8 mouse cellular contexts compared by ENCODE assay signal in genomic region chrX:7610536-7611258, GRCm38 (mm10). TPM values are rescaled to one million over a fixed set of nuclear protein-coding genes. Genes with fewer than 3 reads are reported as not detected.
DNase-seq lines count a peak whose midpoint lies in the region; ATAC-seq and TF ChIP-seq lines count a peak whose summit lies in the region.

No protein-coding gene starts in this region.

- no peaks in the 10 kb centered on the region for H3K9me3 ChIP-seq in heart, embryonic 14.5 days (ENCODE audit: control insufficient read depth, low read length)
- H3K9me3 ChIP-seq in embryonic facial prominence, embryonic 15.5 days (replicated peaks): no peaks in the 10 kb centered on the region
- no peaks in the 10 kb centered on the region for H3K9me3 ChIP-seq in limb, embryonic 11.5 days (ENCODE audit: control insufficient read depth, low read length)

- 20% methylated on average over 26 of the region's 26 CpGs for WGBS in heart, embryonic 14.5 days
- WGBS in embryonic facial prominence, embryonic 15.5 days: 20% methylated on average over 26 of the region's 26 CpGs
- 22% methylated on average over 26 of the region's 26 CpGs for WGBS in limb, embryonic 11.5 days
- 23% methylated on average over 26 of the region's 26 CpGs for WGBS in olfactory bulb, adult 2 months

- no peaks in the 10 kb centered on the region for H3K4me1 ChIP-seq in heart, embryonic 14.5 days (ENCODE audit: control insufficient read depth in 2 of 2, insufficient read depth in 2 of 2, low read length in 2 of 2)
- no peaks in the 10 kb centered on the region for H3K4me1 ChIP-seq in embryonic facial prominence, embryonic 15.5 days
- no peaks in the 10 kb centered on the region for H3K4me1 ChIP-seq in limb, embryonic 11.5 days (ENCODE audit: control insufficient read depth, insufficient read depth, low read length)
- peaks cover 6% of the 10 kb centered on the region for H3K4me1 ChIP-seq in olfactory bulb, adult 2 months (ENCODE audit: control insufficient read depth, insufficient read depth, low read length)

- H3K27me3 ChIP-seq in heart, embryonic 14.5 days (ENCODE audit: control insufficient read depth, insufficient read depth, low read length): no peaks in the 10 kb centered on the region; the same call in 1 of the 2 replicates
- H3K27me3 ChIP-seq in embryonic facial prominence, embryonic 15.5 days: no peaks in the 10 kb centered on the region; the same call in 1 of the 2 replicates
- peaks cover 4% of the 10 kb centered on the region; the same call in 1 of the 2 replicates for H3K27me3 ChIP-seq in limb, embryonic 11.5 days (ENCODE audit: control insufficient read depth, insufficient read depth, low read length)

- no peaks in the 10 kb centered on the region for H3K36me3 ChIP-seq in heart, embryonic 14.5 days (ENCODE audit: control insufficient read depth, insufficient read depth, low read length)
- no peaks in the 10 kb centered on the region for H3K36me3 ChIP-seq in embryonic facial prominence, embryonic 15.5 days
- no peaks in the 10 kb centered on the region for H3K36me3 ChIP-seq in limb, embryonic 11.5 days (ENCODE audit: control insufficient read depth, insufficient read depth, low read length)

- intact Hi-C loops in heart, postnatal 36 days (cut with DNase I): no loop called here

- peak overlapping the region; percentile 35 to 48 for H3K4me3 ChIP-seq in heart, embryonic 14.5 days (ENCODE audit: control insufficient read depth in 1 of 2, insufficient read depth in 1 of 2, low read depth in 1 of 2, low read length in 2 of 2)
- peak overlapping the region; percentile 34 for H3K4me3 ChIP-seq in embryonic facial prominence, embryonic 15.5 days (replicated peaks)
- peak overlapping the region; percentile 17 for H3K4me3 ChIP-seq in limb, embryonic 11.5 days (ENCODE audit: low read depth, low read length)
- peak overlapping the region; percentile 54 for H3K4me3 ChIP-seq in olfactory bulb, adult 2 months (ENCODE audit: insufficient read depth, low read depth, low read length)

- peak overlapping the region; percentile 74 for H3K4me2 ChIP-seq in heart, embryonic 14.5 days (ENCODE audit: low read length)
- peak overlapping the region; percentile 58 for H3K4me2 ChIP-seq in embryonic facial prominence, embryonic 15.5 days (replicated peaks)
- peak overlapping the region; percentile 57 for H3K4me2 ChIP-seq in limb, embryonic 11.5 days (ENCODE audit: low read depth, severe bottlenecking)

- TF ChIP-seq CTCF in olfactory bulb, adult 2 months (IDR thresholded peaks at IDR 0.05; ENCODE audit: insufficient read depth, low read depth, low read length): no peak

- no peak for ATAC-seq in heart, embryonic 14.5 days (ENCODE audit: insufficient number of reproducible peaks, insufficient read depth, low FRiP score, low read depth)
- ATAC-seq in embryonic facial prominence, embryonic 15.5 days (ENCODE audit: insufficient number of reproducible peaks, low FRiP score, low TSS enrichment, low read depth): no peak
- no peak for ATAC-seq in limb, embryonic 11.5 days (ENCODE audit: insufficient number of reproducible peaks, low FRiP score, low TSS enrichment, low read depth)
- no peak for ATAC-seq in activated CD4-positive, CD25-positive, alpha-beta regulatory T cell, adult 4 months

- TF ChIP-seq POLR2A in olfactory bulb, adult 2 months (IDR thresholded peaks at IDR 0.05; ENCODE audit: insufficient read depth, low read depth, low read length): no peak

- DNase-seq in heart, postnatal 36 days: no peak
- peak; percentile 20 for DNase-seq in ZHBTc4 (ENCODE audit: low read depth, low spot score)
- peak; percentile 21 for DNase-seq in limb, embryonic 11.5 days (ENCODE audit: low spot score)
- no peak for DNase-seq in adrenal gland, adult 18-20 months (ENCODE audit: low spot score in 2 of 2)

- no peak overlapping the region for H3K27ac ChIP-seq in heart, embryonic 14.5 days (replicated peaks in 1 of 2; ENCODE audit: control insufficient read depth in 1 of 2, insufficient read depth in 1 of 2, low read depth in 2 of 2, low read length in 2 of 2)
- no peak overlapping the region for H3K27ac ChIP-seq in embryonic facial prominence, embryonic 15.5 days (replicated peaks)
- H3K27ac ChIP-seq in limb, embryonic 11.5 days (replicated peaks; ENCODE audit: low read depth, low read length): no peak overlapping the region
- H3K27ac ChIP-seq in olfactory bulb, adult 2 months (ENCODE audit: insufficient read depth, low read depth, low read length): no peak overlapping the region

- peak overlapping the region; percentile 21; the same call in 1 of the 2 replicates for H3K9ac ChIP-seq in heart, embryonic 14.5 days (ENCODE audit: low read length)
- H3K9ac ChIP-seq in embryonic facial prominence, embryonic 15.5 days: no peak overlapping the region
- H3K9ac ChIP-seq in limb, embryonic 11.5 days (ENCODE audit: low read length): no peak overlapping the region

RNA-seq across cellular contexts. Expression of gene Cacna1f, which starts 3.8 kb away (rescaled TPM):
- not detected in 2 replicates for polyA plus RNA-seq in heart, embryonic 14.5 days (2014; fragmentation: Nextera tagmentation; extraction: Ambion mirVana)
- not detected for total RNA-seq in heart, postnatal 36 days (2021)
- polyA plus RNA-seq in embryonic facial prominence, embryonic 15.5 days (2015; fragmentation: Nextera tagmentation; extraction: Ambion mirVana): 0.03 and 0.11 TPM in 2 replicates
- polyA plus RNA-seq in limb, embryonic 11.5 days (2014; fragmentation: Nextera tagmentation; extraction: Ambion mirVana): not detected in 2 replicates
- not detected in 2 replicates for polyA plus RNA-seq in olfactory bulb, adult 2 months (2012; ENCODE audit: insufficient read depth, insufficient read length, low replicate concordance, missing spikeins)
- not detected for total RNA-seq in adrenal gland, adult 18-20 months (2021)
- polyA plus RNA-seq in activated CD4-positive, CD25-positive, alpha-beta regulatory T cell, adult 4 months (2017; shearing (Covaris generic)): not detected

RNA-seq across cellular contexts. Expression of gene Ccdc22, which starts 5.4 kb away (rescaled TPM):
- polyA plus RNA-seq in heart, embryonic 14.5 days (2014; fragmentation: Nextera tagmentation; extraction: Ambion mirVana): 16.1 and 17.4 TPM in 2 replicates
- 10 to 100 TPM; 10.8 to 10.9 TPM for total RNA-seq in heart, postnatal 36 days (2021)
- 27.4 and 29.9 TPM in 2 replicates for polyA plus RNA-seq in embryonic facial prominence, embryonic 15.5 days (2015; fragmentation: Nextera tagmentation; extraction: Ambion mirVana)
- polyA plus RNA-seq in limb, embryonic 11.5 days (2014; fragmentation: Nextera tagmentation; extraction: Ambion mirVana): 29.8 and 31.2 TPM in 2 replicates
- polyA plus RNA-seq in olfactory bulb, adult 2 months (2012; ENCODE audit: insufficient read depth, insufficient read length, low replicate concordance, missing spikeins): not detected in 2 replicates
- total RNA-seq in adrenal gland, adult 18-20 months (2021): 10 to 100 TPM; 16.9 to 23.8 TPM
- polyA plus RNA-seq in activated CD4-positive, CD25-positive, alpha-beta regulatory T cell, adult 4 months (2017; shearing (Covaris generic)): 1 to 10 TPM; 7.3 to 9.1 TPM

RNA-seq across cellular contexts. Expression of gene Syp, which starts 27.6 kb away (rescaled TPM):
- polyA plus RNA-seq in heart, embryonic 14.5 days (2014; fragmentation: Nextera tagmentation; extraction: Ambion mirVana): 0.24 and 2.0 TPM in 2 replicates
- 1 to 10 TPM; 1.0 to 2.6 TPM for total RNA-seq in heart, postnatal 36 days (2021)
- 4.7 and 5.3 TPM in 2 replicates for polyA plus RNA-seq in embryonic facial prominence, embryonic 15.5 days (2015; fragmentation: Nextera tagmentation; extraction: Ambion mirVana)
- polyA plus RNA-seq in limb, embryonic 11.5 days (2014; fragmentation: Nextera tagmentation; extraction: Ambion mirVana): 0.56 and 0.61 TPM in 2 replicates
- polyA plus RNA-seq in olfactory bulb, adult 2 months (2012; ENCODE audit: insufficient read depth, insufficient read length, low replicate concordance, missing spikeins): 236 and 474 TPM in 2 replicates
- total RNA-seq in adrenal gland, adult 18-20 months (2021): 10 to 100 TPM; 46.1 to 70.5 TPM
- 1 to 10 TPM; 5.8 to 7.5 TPM for polyA plus RNA-seq in activated CD4-positive, CD25-positive, alpha-beta regulatory T cell, adult 4 months (2017; shearing (Covaris generic))

RNA-seq across cellular contexts. Expression of gene Ppp1r3f, which starts 36.6 kb away (rescaled TPM):
- 1.2 TPM in 2 replicates for polyA plus RNA-seq in heart, embryonic 14.5 days (2014; fragmentation: Nextera tagmentation; extraction: Ambion mirVana)
- total RNA-seq in heart, postnatal 36 days (2021): 1 to 10 TPM; 2.0 to 3.0 TPM
- 2.3 and 2.6 TPM in 2 replicates for polyA plus RNA-seq in embryonic facial prominence, embryonic 15.5 days (2015; fragmentation: Nextera tagmentation; extraction: Ambion mirVana)
- polyA plus RNA-seq in limb, embryonic 11.5 days (2014; fragmentation: Nextera tagmentation; extraction: Ambion mirVana): 0.88 and 1.6 TPM in 2 replicates
- polyA plus RNA-seq in olfactory bulb, adult 2 months (2012; ENCODE audit: insufficient read depth, insufficient read length, low replicate concordance, missing spikeins): not detected in 2 replicates
- total RNA-seq in adrenal gland, adult 18-20 months (2021): 1 to 10 TPM; 3.2 to 4.4 TPM
- polyA plus RNA-seq in activated CD4-positive, CD25-positive, alpha-beta regulatory T cell, adult 4 months (2017; shearing (Covaris generic)): 1 to 10 TPM; 4.4 to 6.5 TPM

RNA-seq across cellular contexts. Expression of gene Foxp3, which starts 37.3 kb away (rescaled TPM):
- polyA plus RNA-seq in heart, embryonic 14.5 days (2014; fragmentation: Nextera tagmentation; extraction: Ambion mirVana): not detected in 2 replicates
- not detected for total RNA-seq in heart, postnatal 36 days (2021)
- 0.11 TPM in 2 replicates for polyA plus RNA-seq in embryonic facial prominence, embryonic 15.5 days (2015; fragmentation: Nextera tagmentation; extraction: Ambion mirVana)
- 0.05 and 0.06 TPM in 2 replicates for polyA plus RNA-seq in limb, embryonic 11.5 days (2014; fragmentation: Nextera tagmentation; extraction: Ambion mirVana)
- not detected in 2 replicates for polyA plus RNA-seq in olfactory bulb, adult 2 months (2012; ENCODE audit: insufficient read depth, insufficient read length, low replicate concordance, missing spikeins)
- total RNA-seq in adrenal gland, adult 18-20 months (2021): not detected
- 10 to 100 TPM; 31.5 to 37.6 TPM for polyA plus RNA-seq in activated CD4-positive, CD25-positive, alpha-beta regulatory T cell, adult 4 months (2017; shearing (Covaris generic))

Comparison
In these comparisons a context has a peak if more than half of its experiments do, and no peak if none do; other contexts are left out.
1. DNase-seq: peak in ZHBTc4 (single experiment) and limb, embryonic 11.5 days (single experiment); none in heart, postnatal 36 days (0 of 2) and adrenal gland, adult 18-20 months (0 of 2).
2. RNA of gene Syp, which starts 27.6 kb away (polyA plus RNA-seq): 236 to 474 TPM in olfactory bulb, adult 2 months; 5.8 to 7.5 TPM in activated CD4-positive, CD25-positive, alpha-beta regulatory T cell, adult 4 months, 4.7 to 5.3 TPM in embryonic facial prominence, embryonic 15.5 days, 0.24 to 2.0 TPM in heart, embryonic 14.5 days and 0.56 to 0.61 TPM in limb, embryonic 11.5 days; every median in the first group is over 10 times any median in the second.
3. Peak in every context shown above with its lines, with median percentiles within 50 percentile points of each other: H3K4me2 ChIP-seq and H3K4me3 ChIP-seq.